Mouse (Mus musculus) cerebellum, adult 9-11 months (tissue): Measurements from ENCODE around the gene Add3.

ENCODE experiments used
- DNase-seq: peaks from one replicate; pipeline ENCODE4 v3.0.0; 2022

The Add3 gene

DNA sequence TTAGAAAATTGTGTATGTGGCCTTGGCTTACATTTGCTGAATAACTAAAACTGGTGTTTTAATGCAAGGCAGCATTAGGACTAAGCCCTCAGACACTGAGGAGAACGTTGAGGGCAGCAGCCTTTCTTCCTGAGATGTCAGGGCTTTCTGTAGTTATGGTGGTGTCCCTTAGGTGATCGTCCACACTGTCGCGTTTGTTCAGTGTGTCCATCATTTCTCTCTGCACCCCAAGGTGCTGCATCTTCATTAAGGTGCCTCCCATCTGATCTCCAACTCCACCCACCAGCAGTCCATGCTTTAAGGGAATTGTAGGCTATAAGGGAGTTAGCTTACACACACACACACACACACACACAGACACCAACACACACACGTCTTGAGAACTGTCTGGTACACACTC lies 28.3 kb downstream of the Add3 start:
- no peak for DNase-seq

DNA sequence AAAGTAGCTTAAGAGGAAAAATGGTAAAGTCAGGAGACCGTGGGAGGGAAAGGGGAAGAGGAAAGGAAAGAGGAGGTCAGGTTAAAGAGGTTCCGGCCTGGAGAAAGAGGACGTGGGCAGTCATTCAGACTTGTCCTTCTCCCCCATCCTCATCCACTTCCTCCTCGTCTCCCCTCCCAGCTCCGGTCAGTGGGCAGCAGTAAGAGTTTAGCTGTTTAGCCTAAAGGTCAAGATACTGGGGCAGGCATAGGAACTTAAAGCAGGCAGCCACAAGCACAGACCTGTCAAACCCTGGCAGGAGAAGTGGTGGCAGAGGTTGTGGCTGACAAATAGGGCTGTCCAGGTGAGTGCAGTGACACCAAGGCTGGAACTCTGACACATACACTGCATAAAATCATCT lies 30.4 kb downstream of the Add3 start:
- DNase-seq, result no peak

DNA sequence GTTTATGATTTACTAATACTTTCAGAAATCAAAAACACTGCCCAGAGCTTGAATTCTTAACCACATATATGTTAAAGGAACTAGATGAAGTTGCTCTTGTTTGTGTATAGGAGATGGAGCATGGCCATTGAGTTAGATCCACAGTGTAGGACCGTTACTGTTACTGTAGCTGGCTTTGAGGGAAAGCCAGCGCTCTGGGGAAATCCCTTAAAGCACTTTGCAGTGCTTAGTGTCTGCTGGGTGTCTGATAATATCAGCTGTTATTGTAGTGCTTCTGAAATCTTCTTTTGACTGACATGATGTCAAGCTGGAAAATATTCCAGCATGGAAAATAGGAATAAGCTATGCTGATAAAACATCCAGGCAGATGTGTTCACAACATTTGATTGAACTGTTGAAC lies 33.8 kb downstream of the Add3 start:
- no peak for DNase-seq

GRCm38 (mm10) chr19:53175550-53175949 lies 35.3 kb downstream of the Add3 start:
- no peak for DNase-seq

- DNase-seq, result no peak
Measured at GRCm38 (mm10) chr19:53176518-53176917, 36.3 kb downstream of the Add3 start.

GRCm38 (mm10) chr19:53178611-53179528 lies 38.6 kb downstream of the Add3 start:
- DNase-seq, result no peak

DNA sequence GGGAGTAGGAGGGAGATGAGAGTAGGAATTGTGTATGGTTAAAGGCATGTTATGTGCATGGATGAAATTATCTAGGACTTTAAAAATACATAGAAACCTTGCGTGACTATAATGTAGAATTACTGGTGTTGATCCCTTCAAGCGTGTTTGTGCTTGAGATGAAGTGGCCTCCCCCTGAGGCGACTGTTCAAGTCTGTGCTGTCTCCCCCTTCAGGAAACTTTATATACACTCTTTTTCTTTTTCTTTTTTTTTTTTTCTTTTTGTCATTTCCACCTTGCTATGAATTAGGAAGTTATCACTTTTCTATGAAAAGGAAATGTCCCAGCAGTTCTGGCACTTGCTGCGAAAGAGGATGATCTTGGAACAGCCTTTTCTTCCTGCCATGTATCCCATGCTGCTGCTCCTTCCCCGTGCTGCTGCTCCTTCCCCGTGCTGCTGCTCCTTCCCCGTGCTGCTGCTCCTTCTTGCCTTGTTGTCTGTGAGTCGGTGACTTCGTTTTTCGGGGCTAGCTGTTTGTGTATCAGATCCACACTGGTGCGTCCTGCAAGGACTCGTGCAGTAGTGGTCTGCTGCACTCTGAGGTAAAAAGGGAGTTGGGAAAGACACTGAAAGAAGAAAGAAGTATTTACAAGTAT lies 40.0 kb downstream of the Add3 start:
- DNase-seq, result no peak

DNA sequence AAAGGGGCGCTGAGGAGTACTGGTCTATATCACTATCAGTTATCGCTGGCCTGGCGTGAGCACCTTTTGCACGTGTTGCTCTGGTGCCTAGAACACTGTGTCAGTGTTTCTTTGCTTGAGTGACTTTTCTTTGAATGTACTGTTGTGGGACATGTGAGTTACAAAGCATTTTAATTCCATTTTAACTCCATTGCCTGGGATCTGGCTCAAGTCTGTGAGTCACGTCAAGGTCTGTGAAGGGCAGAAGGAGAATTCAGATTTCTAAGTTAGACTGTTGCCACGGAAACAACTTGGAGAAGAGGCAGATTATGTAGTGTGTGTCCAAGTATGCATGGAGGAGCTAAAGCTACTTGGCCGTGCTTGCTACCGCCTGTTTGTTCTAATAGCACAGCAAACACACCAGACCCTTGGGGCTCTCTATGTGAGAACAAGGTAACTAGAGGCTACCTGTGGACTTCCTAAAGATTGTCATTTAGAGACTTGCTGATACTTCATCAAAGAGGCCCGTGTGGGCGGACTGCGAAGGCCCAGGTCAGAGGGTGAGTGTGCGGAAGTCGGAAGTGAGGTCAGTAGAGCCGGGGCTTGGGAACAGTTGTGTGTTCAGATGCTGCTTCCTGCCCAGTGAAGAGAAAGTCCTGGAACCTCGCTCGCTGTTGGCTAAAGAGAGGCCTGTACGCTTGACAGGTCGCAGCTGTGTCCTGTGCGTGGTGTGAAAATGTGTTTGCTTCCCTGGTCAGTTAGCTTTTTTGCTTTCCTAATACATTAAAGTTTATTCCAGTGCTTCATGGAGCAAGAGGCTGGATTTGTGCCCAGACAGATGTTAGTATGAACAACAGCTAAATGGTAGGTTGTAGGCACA lies 41.0 kb downstream of the Add3 start:
- DNase-seq, result no peak

DNA sequence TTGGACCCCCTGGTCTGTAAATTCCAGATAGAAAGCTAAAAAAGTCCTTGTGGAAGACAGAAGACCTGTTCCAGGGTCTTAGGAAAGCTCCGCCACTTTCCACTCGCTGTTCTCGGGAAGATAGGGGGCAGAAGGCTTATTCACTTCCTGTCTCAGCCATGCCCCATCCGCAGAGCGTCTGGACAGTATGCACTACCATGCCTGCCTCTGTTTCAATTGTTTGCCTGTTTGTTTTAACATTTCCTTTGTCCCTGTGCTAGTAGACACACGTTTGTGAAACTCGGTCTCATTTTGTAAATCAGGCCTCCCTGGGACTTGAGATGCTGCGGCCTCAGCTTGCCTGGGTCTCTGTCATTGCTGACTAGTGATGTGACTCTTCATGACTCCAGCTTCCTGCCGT lies 43.4 kb downstream of the Add3 start:
- DNase-seq, result no peak

- no peak for DNase-seq
Measured at GRCm38 (mm10) chr19:53184216-53184615, 44.0 kb downstream of the Add3 start.

- DNase-seq, result no peak
Measured at GRCm38 (mm10) chr19:53184911-53185310, 44.7 kb downstream of the Add3 start.

DNA sequence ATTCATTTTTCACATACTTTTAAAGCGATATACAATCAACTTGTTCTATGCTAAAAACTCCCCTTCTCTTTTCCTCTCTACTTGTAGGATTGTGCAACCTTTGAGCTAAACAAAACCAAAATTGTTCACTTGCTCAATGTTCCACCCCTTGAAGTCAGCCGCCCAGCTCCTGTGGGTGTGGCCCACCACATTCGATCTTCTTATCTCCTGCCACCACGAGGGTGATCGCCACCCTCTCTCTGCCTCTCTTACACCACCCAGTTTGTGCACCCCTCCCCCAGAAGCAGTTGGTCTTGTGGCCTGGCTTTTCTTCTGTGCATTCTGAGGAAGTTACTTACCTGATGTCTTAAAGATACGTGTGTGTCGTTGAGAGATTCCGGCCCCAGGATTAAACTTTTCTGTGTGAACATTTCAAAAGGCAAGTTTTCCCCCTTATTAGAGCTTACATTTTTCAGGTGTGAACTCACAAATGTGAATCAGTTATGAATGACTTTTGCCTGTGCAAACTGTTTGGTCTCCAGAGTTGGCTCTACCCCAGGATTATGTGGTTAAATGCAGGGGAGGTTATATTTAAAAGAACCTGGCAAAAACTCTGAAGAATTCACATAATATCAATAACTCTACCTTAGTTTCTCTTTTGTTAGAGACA lies 45.4 kb downstream of the Add3 start:
- no peak for DNase-seq

DNA sequence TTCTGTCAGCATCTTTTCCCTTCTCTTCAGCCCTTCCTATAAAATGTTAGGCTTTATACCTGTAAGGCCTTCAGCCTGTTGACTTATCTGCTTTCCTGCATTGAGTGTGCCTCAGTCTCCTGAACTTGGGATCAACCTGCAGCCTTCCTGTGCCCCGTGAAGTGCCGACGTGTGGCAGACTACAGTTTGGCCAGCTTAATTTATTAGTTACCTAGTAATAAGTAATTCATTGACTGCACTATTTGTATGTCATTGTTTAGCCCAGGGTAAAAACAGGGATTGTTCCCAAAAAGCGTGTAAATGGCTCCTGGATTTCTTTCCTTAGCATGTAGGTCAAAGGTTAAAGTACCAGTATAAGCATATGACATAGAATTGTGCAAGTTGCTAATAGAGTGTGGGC lies 46.2 kb downstream of the Add3 start:
- DNase-seq, result no peak

- DNase-seq, result no peak
Measured at GRCm38 (mm10) chr19:53187533-53187932, 47.3 kb downstream of the Add3 start.

- no peak for DNase-seq
Measured at GRCm38 (mm10) chr19:53188186-53188585, 47.9 kb downstream of the Add3 start.

- DNase-seq, result no peak
Measured at GRCm38 (mm10) chr19:53188724-53189220, 48.5 kb downstream of the Add3 start.

DNA sequence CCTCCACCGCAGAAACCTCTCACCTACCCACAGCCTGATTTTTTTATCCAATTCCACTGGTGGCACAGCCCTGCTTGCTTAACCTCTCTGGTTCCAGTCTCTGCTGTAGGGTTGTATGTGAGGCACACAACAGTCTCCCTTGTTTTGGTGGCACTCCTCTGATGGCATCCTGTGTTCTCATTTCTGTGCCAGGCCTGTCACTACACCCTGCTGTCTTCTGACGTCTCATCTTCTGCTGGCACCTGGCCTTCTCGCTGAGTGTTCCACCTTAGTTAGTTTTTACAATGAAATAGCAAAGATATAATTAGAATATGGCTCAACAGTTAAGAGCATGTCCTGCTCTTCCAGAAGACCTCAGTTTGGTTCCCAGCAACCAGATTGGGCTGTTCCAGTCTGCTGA lies 49.5 kb downstream of the Add3 start:
- peak; percentile 81 for DNase-seq

DNA sequence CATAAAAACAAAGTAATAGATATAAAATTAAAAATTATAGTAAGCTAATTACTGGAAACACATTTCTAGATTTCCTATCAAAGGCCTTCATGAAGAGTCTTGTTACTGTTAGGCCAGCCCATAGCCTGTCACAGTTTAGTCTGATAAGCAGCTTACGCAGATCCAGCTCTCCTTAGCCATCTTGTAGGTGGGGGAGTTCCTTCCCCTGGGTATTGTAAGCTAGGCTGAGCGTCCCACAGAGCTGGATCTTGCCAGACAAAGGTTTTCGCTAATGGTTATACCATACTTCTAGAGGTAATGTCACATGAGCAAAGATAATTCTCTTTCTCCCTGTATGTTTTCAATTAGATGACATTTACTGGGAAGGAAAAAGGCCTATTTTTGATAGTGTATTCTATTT lies 50.0 kb downstream of the Add3 start:
- DNase-seq, result no peak

DNA sequence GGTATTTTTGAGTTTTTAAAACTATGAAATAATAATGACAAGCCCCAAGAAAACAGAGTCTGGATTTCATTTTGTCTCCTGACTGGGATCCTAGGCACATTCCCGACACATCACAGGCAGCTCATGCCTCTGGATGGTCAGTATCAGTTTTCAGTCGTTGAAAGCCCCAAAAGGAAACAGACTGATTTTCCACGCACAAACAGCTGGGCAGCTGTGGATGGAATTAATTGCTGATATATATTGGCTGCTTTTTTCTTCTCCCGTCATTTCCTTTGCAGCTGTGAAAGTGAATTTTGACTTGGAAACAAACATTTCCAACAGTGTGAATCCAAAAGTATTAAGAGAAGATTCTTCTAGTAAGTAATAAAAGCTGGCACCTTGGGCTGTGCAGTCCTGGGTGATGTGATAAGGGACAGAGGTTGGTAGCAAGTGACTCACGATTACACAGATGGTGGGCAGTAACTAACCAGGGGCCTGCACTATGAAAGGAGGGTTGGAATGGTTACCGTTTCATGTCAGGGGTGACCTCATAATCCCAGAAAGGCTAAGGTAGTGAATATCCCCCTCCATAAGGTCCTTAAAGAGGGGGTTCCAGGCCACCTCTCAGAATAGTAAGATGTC lies 51.7 kb downstream of the Add3 start:
- DNase-seq, result no peak

DNA sequence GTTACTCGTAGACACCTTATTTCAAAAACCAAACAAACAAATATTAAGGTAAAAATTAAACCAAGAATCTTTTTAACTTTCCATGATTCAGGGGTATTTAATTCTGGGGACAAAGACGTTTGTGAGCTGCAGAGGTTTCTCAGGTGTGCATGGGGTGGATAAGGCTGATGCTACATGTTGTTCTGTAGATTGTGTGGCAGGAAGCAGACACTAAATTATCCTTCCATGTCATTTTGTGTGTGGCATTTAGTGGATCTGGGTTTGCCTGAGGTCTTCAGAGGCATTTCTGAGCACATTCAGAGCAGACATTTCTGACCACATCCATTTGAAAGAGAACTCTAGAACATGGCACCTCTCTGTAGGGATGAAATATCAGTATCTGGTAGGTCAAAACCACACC lies 52.9 kb downstream of the Add3 start:
- no peak for DNase-seq

- no peak for DNase-seq
Measured at GRCm38 (mm10) chr19:53193964-53194582, 53.8 kb downstream of the Add3 start.
